Mouse (Mus musculus): ENCODE results near the gene Zglp1. TPM values are rescaled to one million over a fixed set of nuclear protein-coding genes. Genes with fewer than 3 reads are reported as not detected.

Gene Zglp1
- polyA plus RNA-seq, 1 experiment from 2014 or later: 2.7 TPM

DNA sequence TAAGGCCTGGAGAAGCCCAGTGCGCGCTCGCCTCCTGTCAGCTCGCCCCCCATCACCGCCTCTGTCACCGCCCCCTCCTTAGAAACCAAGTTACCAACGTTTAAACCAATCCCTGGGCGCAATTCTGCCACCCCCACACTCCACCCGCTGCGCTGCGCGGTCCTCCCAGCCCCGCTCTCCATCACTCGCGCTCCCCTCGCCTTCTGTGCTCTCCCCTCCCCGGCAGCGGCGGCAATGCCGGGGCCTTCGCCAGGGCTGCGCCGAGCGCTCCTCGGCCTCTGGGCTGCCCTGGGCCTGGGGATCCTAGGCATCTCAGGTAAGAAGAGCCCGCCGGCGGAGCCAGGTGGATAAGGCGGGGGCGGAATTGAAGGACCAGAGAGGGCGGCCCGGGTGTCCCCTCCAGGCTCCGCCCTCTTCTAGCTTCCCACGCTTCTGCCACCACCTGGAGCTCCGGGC is 35.0 kb downstream of the Zglp1 start, which contains the start of gene Icam5:
Icam5 (plus strand) TSS at position 178 of the 456 bp plus-strand sequence.
- H3K27ac ChIP-seq (ENCODE audit: low read depth, low read length): no peak within 1 kb of the TSS
- H3K27me3 ChIP-seq (ENCODE audit: control insufficient read depth, insufficient read depth, low read length): peaks cover 70% of the 10 kb centered on the region
- peak within 1 kb of the TSS; percentile 44 for H3K9ac ChIP-seq (replicated peaks; ENCODE audit: low read depth, low read length)
- under 1% methylated on average over 34 of the region's 35 CpGs for WGBS
- H3K4me3 ChIP-seq (ENCODE audit: low read depth, low read length): peak within 1 kb of the TSS; percentile 43
- H3K9me3 ChIP-seq (ENCODE audit: control insufficient read depth, low read length): no peaks in the 10 kb centered on the region
- H3K4me1 ChIP-seq (ENCODE audit: control insufficient read depth, insufficient read depth, low read length): peaks cover 23% of the 10 kb centered on the region
- H3K36me3 ChIP-seq (ENCODE audit: control insufficient read depth, insufficient read depth, low read length): no peaks in the 10 kb centered on the region
- ATAC-seq (ENCODE audit: low read depth): peak; percentile 10
- peak within 1 kb of the TSS; percentile 93 for H3K4me2 ChIP-seq (ENCODE audit: low read depth, low read length)

DNA sequence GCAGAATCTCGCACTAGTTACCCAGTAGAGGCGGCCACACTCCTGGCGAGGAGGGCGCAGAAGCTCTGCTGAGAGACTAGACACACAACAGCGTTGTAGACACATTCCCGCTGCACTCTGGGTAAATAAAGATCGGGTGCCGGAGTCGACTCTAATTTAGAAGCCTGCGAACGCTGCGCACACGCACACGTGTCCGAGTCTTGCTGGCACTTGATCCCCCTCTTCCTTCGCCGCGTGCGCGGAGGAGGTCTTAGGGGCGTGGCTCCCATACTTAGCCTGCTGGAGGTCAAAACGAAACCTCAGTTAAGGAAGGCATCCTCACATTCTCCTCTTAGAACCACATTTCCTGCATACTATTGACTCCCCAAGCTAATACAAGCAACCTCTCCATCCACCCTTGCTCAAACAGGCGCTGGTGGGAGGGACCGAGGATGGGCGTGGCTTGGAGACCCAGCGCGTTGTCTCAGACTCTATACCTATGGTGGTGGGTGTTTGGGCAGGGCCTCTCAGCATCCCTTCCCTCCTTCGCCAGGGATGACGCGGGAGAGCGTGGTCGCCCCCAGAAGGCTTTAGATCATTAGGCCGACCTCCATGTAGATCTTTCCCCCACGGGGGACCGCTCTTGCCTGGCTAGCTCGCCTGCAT is 35.5 kb downstream of the Zglp1 start:
- Histone ChIP-seq H3K4me1 (ENCODE audit: control insufficient read depth, insufficient read depth, low read length) (peaks cover 23% of the 10 kb centered on the region), H3K36me3 (ENCODE audit: control insufficient read depth, insufficient read depth, low read length) (no peaks in the 10 kb centered on the region)
- peak; percentile 57 for ATAC-seq (ENCODE audit: low read depth)

DNA sequence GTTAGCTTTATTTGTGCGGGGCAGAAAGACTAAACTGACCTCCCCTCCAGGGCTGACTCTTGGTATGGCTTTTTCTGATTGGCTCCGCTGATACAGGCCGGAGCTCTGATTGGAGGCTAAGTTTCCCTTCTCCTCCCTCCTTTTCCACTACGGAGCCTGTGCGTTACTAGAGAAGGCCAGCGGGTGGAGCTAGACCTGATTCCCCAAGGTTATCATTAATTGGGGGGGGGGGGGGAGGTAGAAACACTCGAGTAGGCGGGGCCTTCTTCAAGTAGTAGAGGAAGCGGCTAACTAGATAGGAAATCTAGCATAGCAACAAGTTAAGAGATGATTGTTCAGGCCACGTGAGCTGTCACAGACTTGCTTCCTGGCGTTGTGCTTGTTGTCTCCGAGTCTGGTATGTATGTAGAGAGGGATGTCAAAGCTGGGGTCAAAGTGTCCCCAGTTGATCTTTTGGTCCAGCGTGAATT is 36.1 kb downstream of the Zglp1 start:
- peaks cover 59% of the 10 kb centered on the region for H3K27me3 ChIP-seq (ENCODE audit: control insufficient read depth, insufficient read depth, low read length)
- no peak overlapping the region for H3K27ac ChIP-seq (ENCODE audit: low read depth, low read length)
- H3K36me3 ChIP-seq (ENCODE audit: control insufficient read depth, insufficient read depth, low read length): no peaks in the 10 kb centered on the region
- peaks cover 23% of the 10 kb centered on the region for H3K4me1 ChIP-seq (ENCODE audit: control insufficient read depth, insufficient read depth, low read length)
- H3K4me3 ChIP-seq (ENCODE audit: low read depth, low read length): peak overlapping the region; percentile 43
- peak; percentile 50; the same call in 1 of the 2 replicates for ATAC-seq (ENCODE audit: low read depth)
- H3K9me3 ChIP-seq (ENCODE audit: control insufficient read depth, low read length): no peaks in the 10 kb centered on the region
- peak overlapping the region; percentile 93 for H3K4me2 ChIP-seq (ENCODE audit: low read depth, low read length)
- no peak overlapping the region for H3K9ac ChIP-seq (replicated peaks; ENCODE audit: low read depth, low read length)
- WGBS: under 1% methylated on average over 13 of the region's 13 CpGs

More for the DNA sequence above, 35.5 kb downstream of the Zglp1 start:
- Histone ChIP-seq H3K9ac (replicated peaks; ENCODE audit: low read depth, low read length) (peak overlapping the region; percentile 44), H3K27ac (ENCODE audit: low read depth, low read length) (no peak overlapping the region), H3K9me3 (ENCODE audit: control insufficient read depth, low read length) (no peaks in the 10 kb centered on the region), H3K4me3 (ENCODE audit: low read depth, low read length) (peak overlapping the region; percentile 43), H3K4me2 (ENCODE audit: low read depth, low read length) (peak overlapping the region; percentile 93), H3K27me3 (ENCODE audit: control insufficient read depth, insufficient read depth, low read length) (peaks cover 64% of the 10 kb centered on the region)
- WGBS: under 1% methylated on average over 36 of the region's 36 CpGs

DNA sequence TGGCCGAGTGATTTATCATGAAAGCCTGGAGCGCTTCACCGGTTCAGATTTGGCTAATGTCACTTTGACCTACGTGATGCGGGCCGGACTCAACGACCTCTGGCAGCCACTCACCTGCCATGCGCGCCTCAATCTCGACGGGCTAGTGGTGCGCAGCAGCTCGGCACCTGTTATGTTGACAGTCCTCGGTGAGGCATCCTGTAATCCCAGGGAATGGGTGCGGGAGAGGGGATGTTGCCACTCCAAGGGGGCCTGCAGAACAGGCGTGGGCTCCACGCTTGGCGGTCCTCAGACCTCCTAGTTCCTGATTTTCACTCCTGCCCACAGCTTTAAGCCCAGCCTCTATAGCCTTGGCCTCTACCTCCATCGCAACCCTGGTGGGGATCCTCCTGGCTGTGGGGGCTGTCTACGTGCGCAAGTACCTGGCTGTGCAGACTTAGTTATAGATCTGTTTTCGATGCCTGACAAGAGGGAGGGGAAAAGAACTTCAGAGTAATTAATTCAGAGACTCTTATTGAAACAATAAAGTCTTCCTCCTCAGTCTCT is 36.8 kb downstream of the Zglp1 start:
- Histone ChIP-seq H3K9ac (replicated peaks; ENCODE audit: low read depth, low read length) (no peak overlapping the region), H3K9me3 (ENCODE audit: control insufficient read depth, low read length) (no peaks in the 10 kb centered on the region), H3K4me2 (ENCODE audit: low read depth, low read length) (peak overlapping the region; percentile 93), H3K36me3 (ENCODE audit: control insufficient read depth, insufficient read depth, low read length) (no peaks in the 10 kb centered on the region), H3K4me1 (ENCODE audit: control insufficient read depth, insufficient read depth, low read length) (peaks cover 23% of the 10 kb centered on the region), H3K27me3 (ENCODE audit: control insufficient read depth, insufficient read depth, low read length) (peaks cover 52% of the 10 kb centered on the region), H3K27ac (ENCODE audit: low read depth, low read length) (no peak overlapping the region), H3K4me3 (ENCODE audit: low read depth, low read length) (no peak overlapping the region)
- WGBS: 25% methylated on average over 22 of the region's 22 CpGs
- ATAC-seq (ENCODE audit: low read depth): no peak

DNA sequence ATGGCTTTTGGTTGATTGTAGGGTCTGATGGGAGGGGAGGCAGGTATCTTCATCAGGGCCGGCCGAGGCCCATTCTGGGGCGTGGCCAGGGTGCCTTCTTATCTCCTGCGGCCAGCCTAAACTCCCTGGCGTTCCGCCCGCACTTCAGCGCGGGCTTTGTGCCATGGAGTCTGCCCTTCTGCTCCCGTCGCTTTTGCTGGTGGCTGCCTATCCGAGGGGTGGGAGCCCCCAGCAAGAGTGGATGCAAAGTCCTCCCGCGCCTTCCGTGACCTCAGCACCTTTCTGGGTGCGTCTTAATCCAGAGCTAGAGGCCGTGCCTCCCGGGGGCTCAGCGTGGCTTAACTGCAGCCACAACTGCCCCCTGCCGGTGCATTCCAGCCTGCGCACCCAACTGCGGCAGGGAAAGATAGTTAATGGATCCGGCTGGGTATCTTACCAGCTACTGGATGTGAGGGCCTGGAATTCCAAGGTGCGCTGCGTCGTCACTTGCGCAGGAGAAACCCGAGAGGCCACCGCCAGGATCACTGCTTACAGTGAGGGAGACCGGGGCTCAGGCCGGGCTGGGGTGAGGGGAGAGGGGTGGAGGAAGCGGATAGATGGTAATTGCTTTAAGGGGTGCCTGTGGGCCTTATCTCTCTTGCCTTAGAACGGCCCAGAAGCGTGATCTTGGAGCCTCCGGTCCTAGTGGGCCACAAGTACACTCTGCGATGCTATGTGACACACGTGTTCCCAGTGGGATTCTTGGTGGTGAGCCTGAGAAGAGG is 37.4 kb downstream of the Zglp1 start, which contains the start of gene Icam4:
Icam4 (plus strand) TSS at position 83 of the 764 bp plus-strand sequence.
- H3K27me3 ChIP-seq (ENCODE audit: control insufficient read depth, insufficient read depth, low read length): peaks cover 45% of the 10 kb centered on the region
- no peak; the same call in 1 of the 2 replicates for ATAC-seq (ENCODE audit: low read depth)

DNA sequence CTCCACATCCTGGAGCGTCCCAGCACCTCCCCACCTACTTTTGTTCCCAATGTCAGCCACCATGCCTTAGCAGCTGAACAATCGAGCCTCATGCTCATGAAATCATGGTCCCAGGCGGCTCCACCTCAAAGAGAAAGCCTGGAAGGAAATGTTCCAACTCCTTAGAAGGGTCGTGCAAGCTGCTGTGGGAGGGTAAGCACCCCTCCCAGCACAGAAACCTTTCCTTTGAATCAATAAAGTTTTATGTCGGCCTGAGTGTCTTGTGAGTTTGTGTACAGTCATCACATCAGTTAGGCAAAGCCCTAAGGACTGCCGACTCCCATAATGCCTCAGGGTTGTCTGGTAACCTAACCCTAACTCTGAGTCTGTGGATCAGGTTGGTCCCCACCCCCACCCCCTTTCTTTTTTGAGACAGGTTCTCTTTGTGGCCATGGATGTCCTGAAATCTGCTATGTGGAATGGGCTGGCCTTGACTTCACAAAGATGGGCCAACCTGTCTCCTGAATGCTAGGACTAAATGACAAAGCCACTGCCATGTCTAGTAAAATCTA is 38.3 kb downstream of the Zglp1 start:
- Histone ChIP-seq H3K27ac (ENCODE audit: low read depth, low read length) (no peak overlapping the region), H3K9ac (replicated peaks; ENCODE audit: low read depth, low read length) (no peak overlapping the region), H3K27me3 (ENCODE audit: control insufficient read depth, insufficient read depth, low read length) (peaks cover 39% of the 10 kb centered on the region), H3K4me2 (ENCODE audit: low read depth, low read length) (no peak overlapping the region), H3K4me3 (ENCODE audit: low read depth, low read length) (no peak overlapping the region), H3K36me3 (ENCODE audit: control insufficient read depth, insufficient read depth, low read length) (no peaks in the 10 kb centered on the region), H3K4me1 (ENCODE audit: control insufficient read depth, insufficient read depth, low read length) (peaks cover 23% of the 10 kb centered on the region), H3K9me3 (ENCODE audit: control insufficient read depth, low read length) (no peaks in the 10 kb centered on the region)
- 59% methylated on average over 6 of the region's 6 CpGs for WGBS
- ATAC-seq (ENCODE audit: low read depth): no peak

More for the DNA sequence above, 37.4 kb downstream of the Zglp1 start, which contains the start of gene Icam4:
- WGBS: 2% methylated on average over 37 of the region's 37 CpGs
- no peaks in the 10 kb centered on the region for H3K9me3 ChIP-seq (ENCODE audit: control insufficient read depth, low read length)
- peak within 1 kb of the TSS; percentile 37 for H3K4me2 ChIP-seq (ENCODE audit: low read depth, low read length)
- H3K9ac ChIP-seq (replicated peaks; ENCODE audit: low read depth, low read length): no peak within 1 kb of the TSS
- H3K36me3 ChIP-seq (ENCODE audit: control insufficient read depth, insufficient read depth, low read length): no peaks in the 10 kb centered on the region
- H3K4me1 ChIP-seq (ENCODE audit: control insufficient read depth, insufficient read depth, low read length): peaks cover 23% of the 10 kb centered on the region
- peak within 1 kb of the TSS; percentile 7; the same call in 1 of the 2 replicates for H3K4me3 ChIP-seq (ENCODE audit: low read depth, low read length)
- H3K27ac ChIP-seq (ENCODE audit: low read depth, low read length): no peak within 1 kb of the TSS

DNA sequence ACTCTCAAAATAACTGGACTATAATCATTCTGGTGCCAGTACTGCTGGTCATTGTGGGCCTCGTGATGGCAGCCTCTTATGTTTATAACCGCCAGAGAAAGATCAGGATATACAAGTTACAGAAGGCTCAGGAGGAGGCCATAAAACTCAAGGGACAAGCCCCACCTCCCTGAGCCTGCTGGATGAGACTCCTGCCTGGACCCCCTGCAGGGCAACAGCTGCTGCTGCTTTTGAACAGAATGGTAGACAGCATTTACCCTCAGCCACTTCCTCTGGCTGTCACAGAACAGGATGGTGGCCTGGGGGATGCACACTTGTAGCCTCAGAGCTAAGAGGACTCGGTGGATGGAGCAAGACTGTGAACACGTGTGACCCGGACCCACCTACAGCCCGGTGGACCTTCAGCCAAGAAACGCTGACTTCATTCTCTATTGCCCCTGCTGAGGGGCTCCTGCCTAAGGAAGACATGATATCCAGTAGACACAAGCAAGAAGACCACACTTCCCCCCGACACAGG is 39.1 kb downstream of the Zglp1 start:
- H3K27ac ChIP-seq (ENCODE audit: low read depth, low read length): no peak overlapping the region
- no peak overlapping the region for H3K4me2 ChIP-seq (ENCODE audit: low read depth, low read length)
- WGBS: 35% methylated on average over 8 of the region's 8 CpGs
- no peak overlapping the region for H3K9ac ChIP-seq (replicated peaks; ENCODE audit: low read depth, low read length)
- peaks cover 16% of the 10 kb centered on the region for H3K4me1 ChIP-seq (ENCODE audit: control insufficient read depth, insufficient read depth, low read length)
- no peaks in the 10 kb centered on the region for H3K36me3 ChIP-seq (ENCODE audit: control insufficient read depth, insufficient read depth, low read length)
- peaks cover 31% of the 10 kb centered on the region for H3K27me3 ChIP-seq (ENCODE audit: control insufficient read depth, insufficient read depth, low read length)
- ATAC-seq (ENCODE audit: low read depth): no peak
- H3K4me3 ChIP-seq (ENCODE audit: low read depth, low read length): no peak overlapping the region
- no peaks in the 10 kb centered on the region for H3K9me3 ChIP-seq (ENCODE audit: control insufficient read depth, low read length)

DNA sequence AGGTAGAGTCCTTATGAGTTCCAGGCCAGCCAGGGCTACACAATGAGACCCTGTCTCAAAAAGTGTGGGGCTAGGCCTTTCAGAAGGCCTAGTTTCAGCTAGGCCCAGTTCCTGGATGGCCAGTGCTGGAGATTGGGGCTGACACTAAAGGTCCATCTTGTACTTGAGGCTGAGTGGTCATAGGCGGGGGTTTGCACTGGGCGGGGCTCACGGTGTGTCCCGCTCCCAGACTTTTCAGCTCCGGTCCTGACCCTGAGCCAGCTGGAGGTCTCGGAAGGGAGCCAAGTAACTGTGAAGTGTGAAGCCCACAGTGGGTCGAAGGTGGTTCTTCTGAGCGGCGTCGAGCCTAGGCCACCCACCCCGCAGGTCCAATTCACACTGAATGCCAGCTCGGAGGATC is 40.0 kb downstream of the Zglp1 start:
- no peaks in the 10 kb centered on the region for H3K9me3 ChIP-seq (ENCODE audit: control insufficient read depth, low read length)
- H3K36me3 ChIP-seq (ENCODE audit: control insufficient read depth, insufficient read depth, low read length): no peaks in the 10 kb centered on the region
- H3K9ac ChIP-seq (replicated peaks; ENCODE audit: low read depth, low read length): no peak overlapping the region
- H3K4me2 ChIP-seq (ENCODE audit: low read depth, low read length): no peak overlapping the region
- no peak for ATAC-seq (ENCODE audit: low read depth)
- 83% methylated on average over 12 of the region's 12 CpGs for WGBS
- H3K27me3 ChIP-seq (ENCODE audit: control insufficient read depth, insufficient read depth, low read length): peaks cover 22% of the 10 kb centered on the region
- no peak overlapping the region for H3K27ac ChIP-seq (ENCODE audit: low read depth, low read length)
- H3K4me3 ChIP-seq (ENCODE audit: low read depth, low read length): no peak overlapping the region
- peaks cover 10% of the 10 kb centered on the region; the same call in 1 of the 2 replicates for H3K4me1 ChIP-seq (ENCODE audit: control insufficient read depth, insufficient read depth, low read length)

Measured in neural tube, embryonic 14.5 days (tissue).